Mouse (Mus musculus) ES-E14 (cell line): ENCODE measurements at regions not wholly inside any gene's neighbourhood (a gene's known extent, or its start where the extent isn't known, plus 50 kb on each side); places are given as distances from the start of the nearest gene placed in this dataset.

Source experiments
- DNase-seq: peaks from one replicate; pipeline ENCODE4 v3.0.0-alpha.2; 2013; ENCODE audit warnings: low read depth, low spot score
- H3K27ac ChIP-seq: 2 replicates; pipeline ENCODE4 v1.5.1; 2012; ENCODE audit warnings: low read depth, mild to moderate bottlenecking, low read length, moderate library complexity, mixed read lengths; ENCODE audit not compliant: poor library complexity, insufficient read depth, severe bottlenecking
- H3K36me3 ChIP-seq: 2 replicates; pipeline ENCODE4 v1.6.1; 2012; ENCODE audit warnings: mild to moderate bottlenecking, low read length, moderate library complexity, mixed read lengths; ENCODE audit not compliant: control insufficient read depth, poor library complexity, insufficient read depth, severe bottlenecking
- H3K4me1 ChIP-seq, 2 experiments: fragments of 150-350 bp in 1 of 2; sonication (generic) in 1 of 2; 2 replicates each; pipeline ENCODE4 v1.6.1; 2012; ENCODE audit warnings: low read length in 2 of 2, mild to moderate bottlenecking in 1 of 2, mixed read lengths in 1 of 2; ENCODE audit not compliant: control insufficient read depth in 2 of 2, insufficient read depth in 2 of 2, poor library complexity in 1 of 2
- H3K4me3 ChIP-seq, 2 experiments: fragments of 150-350 bp in 1 of 2; sonication (generic) in 1 of 2; 2 replicates each; pipeline ENCODE4 v1.5.1; 2012; ENCODE audit warnings: low read length in 2 of 2, low read depth in 1 of 2, mild to moderate bottlenecking in 1 of 2, mixed read lengths in 1 of 2; ENCODE audit not compliant: insufficient read depth in 1 of 2, poor library complexity in 1 of 2, severe bottlenecking in 1 of 2
- H3K9ac ChIP-seq: 2 replicates; pipeline ENCODE4 v1.6.1; 2012; ENCODE audit warnings: low read depth, mild to moderate bottlenecking, low read length, mixed read lengths; ENCODE audit not compliant: poor library complexity, insufficient read depth, severe bottlenecking
- H3K9me3 ChIP-seq: fragments of 150-350 bp; sonication (generic); 2 replicates; pipeline ENCODE4 v1.6.1; 2012; ENCODE audit warnings: low read depth, mild to moderate bottlenecking, low read length; ENCODE audit not compliant: control insufficient read depth, insufficient read depth
- CHD2 ChIP-seq: IDR thresholded peaks from 2 replicates; pipeline ENCODE4 v1.6.1; 2014; ENCODE audit warnings: mild to moderate bottlenecking, low read depth, low read length, inconsistent platforms
- HCFC1 ChIP-seq: IDR thresholded peaks from 2 replicates; pipeline ENCODE4 v1.6.1; 2012; ENCODE audit warnings: low read length, inconsistent platforms, borderline replicate concordance; ENCODE audit not compliant: insufficient read depth
- MAFK ChIP-seq: IDR thresholded peaks from 2 replicates; pipeline ENCODE4 v1.6.1; 2014; ENCODE audit warnings: mild to moderate bottlenecking, low read depth, low read length, inconsistent platforms; ENCODE audit not compliant: insufficient read depth
- ZC3H11A ChIP-seq: IDR thresholded peaks from 2 replicates; pipeline ENCODE4 v1.6.1; 2012; ENCODE audit warnings: low read depth, mild to moderate bottlenecking, inconsistent platforms, low read length, borderline replicate concordance
- ZNF384 ChIP-seq: IDR thresholded peaks from 2 replicates; pipeline ENCODE4 v1.6.1; 2012; ENCODE audit warnings: low read depth, low read length, inconsistent platforms
- in situ Hi-C, 2 experiments: fragments of 600-800 bp; cut with MboI; formaldehyde crosslinking; loops; one replicate each; pipeline ENCODE4 v1.15.1; 2025; ENCODE audit warnings: low sequenced_read_pairs in 2 of 2, inconsistent platforms in 1 of 2; ENCODE audit not compliant: unreplicated experiment in 2 of 2

GRCm38 (mm10) chr10:19094297-19094696, 78.8 kb upstream of the Tnfaip3 start:
- no peak for DNase-seq
- no peaks in the 10 kb centered on the region for H3K36me3 ChIP-seq
- no peak overlapping the region for H3K9ac ChIP-seq
- no peak overlapping the region for H3K27ac ChIP-seq
- no peaks in the 10 kb centered on the region for H3K4me1 ChIP-seq
- TF ChIP-seq HCFC1: no peak
- TF ChIP-seq MAFK: no peak
- TF ChIP-seq ZC3H11A: no peak
- TF ChIP-seq CHD2: no peak
- TF ChIP-seq ZNF384: no peak
- H3K9me3 ChIP-seq: no peaks in the 10 kb centered on the region
- in situ Hi-C loops: no loop called here
- H3K4me3 ChIP-seq: no peak overlapping the region

- no peak for DNase-seq
- Histone ChIP-seq H3K4me3 (no peak overlapping the region), H3K9ac (no peak overlapping the region), H3K9me3 (no peaks in the 10 kb centered on the region), H3K4me1 (no peaks in the 10 kb centered on the region), H3K27ac (no peak overlapping the region), H3K36me3 (no peaks in the 10 kb centered on the region)
- TF ChIP-seq ZC3H11A: no peak
- no peak for TF ChIP-seq CHD2
- no peak for TF ChIP-seq HCFC1
- no peak for TF ChIP-seq ZNF384
- no peak for TF ChIP-seq MAFK
- in situ Hi-C loops: no loop called here
Measured at GRCm38 (mm10) chr10:19093689-19094088, 78.2 kb upstream of the Tnfaip3 start.

- Histone ChIP-seq H3K4me3 (no peak overlapping the region), H3K36me3 (no peaks in the 10 kb centered on the region), H3K9ac (no peak overlapping the region), H3K9me3 (no peaks in the 10 kb centered on the region), H3K27ac (no peak overlapping the region), H3K4me1 (no peaks in the 10 kb centered on the region)
- DNase-seq: no peak
- in situ Hi-C loops: no loop called here
- no peak for TF ChIP-seq CHD2
- no peak for TF ChIP-seq ZC3H11A
- TF ChIP-seq MAFK: no peak
- TF ChIP-seq HCFC1: no peak
- TF ChIP-seq ZNF384: no peak
Measured at GRCm38 (mm10) chr10:19091949-19092348, 76.5 kb upstream of the Tnfaip3 start.

- Histone ChIP-seq H3K36me3 (no peaks in the 10 kb centered on the region), H3K9me3 (no peaks in the 10 kb centered on the region), H3K4me3 (no peak overlapping the region), H3K4me1 (no peaks in the 10 kb centered on the region), H3K9ac (no peak overlapping the region), H3K27ac (no peak overlapping the region)
- DNase-seq: no peak
- in situ Hi-C loops: no loop called here
- TF ChIP-seq ZC3H11A (no peak), ZNF384 (no peak), CHD2 (no peak), MAFK (no peak), HCFC1 (no peak)
Measured at GRCm38 (mm10) chr10:19091110-19091509, 75.7 kb upstream of the Tnfaip3 start.

GRCm38 (mm10) chr10:19086995-19087394, 71.5 kb upstream of the Tnfaip3 start:
- in situ Hi-C loops: no loop called here
- Histone ChIP-seq H3K9me3 (no peaks in the 10 kb centered on the region), H3K36me3 (no peaks in the 10 kb centered on the region), H3K4me1 (no peaks in the 10 kb centered on the region), H3K27ac (no peak overlapping the region), H3K4me3 (no peak overlapping the region), H3K9ac (no peak overlapping the region)
- TF ChIP-seq ZC3H11A: no peak
- DNase-seq: no peak
